Mouse (Mus musculus): ENCODE measurements around the gene Rabl3.
A peak's percentile ranks its signal among the peaks of the same experiment; 100 is the strongest.

Rabl3 gene

GRCm38 (mm10) chr16:37598463-37598862, 58.8 kb downstream of the Rabl3 start:
- no peak for DNase-seq

- no peak for DNase-seq
Observed at GRCm38 (mm10) chr16:37599326-37599725, 59.6 kb downstream of the Rabl3 start.

GRCm38 (mm10) chr16:37603431-37603830, 63.7 kb downstream of the Rabl3 start:
- DNase-seq: no peak

- no peak for DNase-seq
Observed at GRCm38 (mm10) chr16:37604243-37604642, 64.6 kb downstream of the Rabl3 start.

- no peak for DNase-seq
Observed at GRCm38 (mm10) chr16:37610333-37610732, 70.6 kb downstream of the Rabl3 start.

GRCm38 (mm10) chr16:37611072-37611471, 71.4 kb downstream of the Rabl3 start:
- no peak for DNase-seq

GRCm38 (mm10) chr16:37612013-37612412, 72.3 kb downstream of the Rabl3 start:
- DNase-seq: no peak

- no peak for DNase-seq
Observed at GRCm38 (mm10) chr16:37614540-37614939, 74.9 kb downstream of the Rabl3 start.

- no peak for DNase-seq
Observed at GRCm38 (mm10) chr16:37615429-37615828, 75.7 kb downstream of the Rabl3 start.

GRCm38 (mm10) chr16:37616104-37616503, 76.4 kb downstream of the Rabl3 start:
- no peak for DNase-seq

- DNase-seq: peak; percentile 53
Observed at GRCm38 (mm10) chr16:37617695-37618094, 78.0 kb downstream of the Rabl3 start.

All from cerebellum, adult 11 months (tissue).